Mouse (Mus musculus) spleen, postnatal 4 days (tissue): Measurements from ENCODE around the gene Pla2g15.
"Not testable (repeated sequence)": the region's sequence is repeated elsewhere in the genome, so short reads cannot be mapped to it uniquely, and the experiment has no call there.

Experiments
- DNase-seq, 2 experiments: peaks; one replicate each; pipeline ENCODE4 v3.0.0; 2022; ENCODE audit warnings: low spot score in 2 of 2

Gene Pla2g15

DNA sequence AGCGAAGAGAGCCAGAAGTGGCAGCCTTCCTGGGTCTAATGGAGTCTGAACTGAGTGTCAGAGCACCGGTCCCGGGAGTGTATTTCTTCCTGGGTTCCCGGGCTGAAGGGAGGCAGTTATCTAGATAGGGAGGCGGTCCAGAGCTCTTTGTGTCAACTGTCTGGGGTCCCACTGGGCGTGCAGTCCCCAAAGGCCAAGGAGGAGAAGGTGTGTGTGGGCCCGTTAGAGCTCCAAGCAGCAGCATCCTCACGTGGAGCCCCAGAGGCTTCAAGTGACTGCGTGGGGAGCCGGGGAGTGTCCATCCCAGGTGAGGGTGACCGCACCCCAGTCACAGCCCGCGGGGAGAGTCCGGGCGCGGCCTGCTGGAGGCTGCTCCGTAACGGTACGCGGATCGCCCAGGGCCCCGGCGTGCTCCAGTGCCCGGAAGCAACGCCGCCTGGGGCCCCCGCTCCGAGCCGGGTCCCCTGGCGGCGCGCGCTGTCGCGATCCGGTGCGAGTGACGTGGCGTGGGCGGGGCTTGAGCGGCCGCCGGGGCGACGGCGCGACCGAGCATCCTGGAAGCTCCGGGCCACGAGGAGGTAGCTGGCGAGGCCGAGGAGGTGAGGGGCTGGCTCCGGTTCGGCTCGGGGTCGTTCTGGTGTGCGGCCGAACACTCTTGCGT lies 18.3 kb downstream of the Pla2g15 start, which contains the start of gene Slc7a6:
Gene Slc7a6 (plus strand): TSS at position 502 of the 661 bp plus-strand sequence.
- DNase-seq = peak; percentile 81 to 93

DNA sequence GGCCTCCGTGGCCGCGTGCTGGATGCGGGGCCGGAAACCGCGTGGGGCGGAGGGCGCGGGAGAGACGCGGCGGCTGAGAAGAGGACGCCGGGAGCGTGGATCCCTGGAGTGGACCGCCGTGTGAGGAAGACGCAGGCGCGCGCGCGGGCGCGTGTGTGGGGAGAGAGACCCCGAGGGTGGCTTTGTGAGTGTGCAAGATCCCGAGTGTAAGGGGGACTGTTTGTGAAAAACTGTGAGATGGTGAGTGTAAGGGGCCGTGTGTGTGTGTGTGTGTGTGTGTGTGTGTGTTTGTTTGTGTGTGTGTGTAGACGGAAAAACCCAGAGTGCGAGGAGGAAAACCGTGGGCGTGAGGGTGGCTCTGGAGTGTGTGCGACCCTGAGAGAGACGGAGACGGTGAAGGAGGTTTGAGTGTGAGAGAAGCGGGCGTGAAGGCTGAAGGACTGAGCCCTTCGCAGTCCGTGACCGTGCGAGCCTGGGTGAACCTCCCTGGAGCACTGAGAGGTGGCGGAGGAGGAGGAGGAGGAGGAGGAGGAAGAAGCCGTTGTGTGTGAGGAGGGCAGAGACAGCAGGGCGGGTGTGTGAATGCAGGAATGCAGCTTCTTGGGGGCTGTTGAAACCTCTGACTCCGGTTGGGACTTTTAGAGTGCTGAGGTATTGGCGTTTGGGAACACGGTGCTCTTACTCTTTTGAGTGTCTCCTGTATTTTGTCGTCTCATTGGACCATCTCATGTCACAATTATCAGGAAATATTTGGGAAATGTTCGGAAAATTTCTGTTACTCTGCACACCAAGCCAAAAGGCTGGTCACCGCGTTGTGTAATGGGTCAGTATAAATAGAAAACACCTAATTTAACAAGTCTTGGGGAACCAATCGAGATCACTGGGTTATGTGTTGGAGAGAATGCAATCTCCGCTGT lies 19.1 kb downstream of the Pla2g15 start:
- DNase-seq = peak; percentile 28 to 74

DNA sequence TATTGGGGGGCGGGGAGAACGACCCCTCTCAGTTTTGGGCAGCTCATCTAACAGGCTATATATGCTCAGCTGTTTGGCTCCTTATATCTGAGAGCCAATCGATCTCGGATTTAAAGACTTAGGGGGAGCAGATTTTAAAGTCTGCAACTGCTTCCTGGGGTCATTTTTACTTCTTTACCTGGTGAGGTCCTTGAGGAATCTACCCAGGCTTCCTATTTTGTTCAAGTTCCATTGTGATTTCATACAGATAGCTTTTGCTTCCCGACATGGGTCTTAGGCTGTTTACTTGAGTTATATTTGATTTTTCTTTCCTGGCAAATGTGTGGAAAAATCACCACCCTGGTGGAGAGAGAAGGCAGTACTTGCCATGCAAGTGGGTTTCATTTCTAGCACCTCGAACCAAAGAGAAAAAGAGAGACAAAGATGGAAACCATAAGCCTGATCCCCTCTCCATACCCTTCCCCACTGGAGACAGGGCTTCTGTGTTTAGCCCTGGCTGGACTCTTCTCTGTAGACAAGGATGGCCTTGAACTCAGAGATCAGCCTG lies 19.8 kb downstream of the Pla2g15 start:
- no peak for DNase-seq

DNA sequence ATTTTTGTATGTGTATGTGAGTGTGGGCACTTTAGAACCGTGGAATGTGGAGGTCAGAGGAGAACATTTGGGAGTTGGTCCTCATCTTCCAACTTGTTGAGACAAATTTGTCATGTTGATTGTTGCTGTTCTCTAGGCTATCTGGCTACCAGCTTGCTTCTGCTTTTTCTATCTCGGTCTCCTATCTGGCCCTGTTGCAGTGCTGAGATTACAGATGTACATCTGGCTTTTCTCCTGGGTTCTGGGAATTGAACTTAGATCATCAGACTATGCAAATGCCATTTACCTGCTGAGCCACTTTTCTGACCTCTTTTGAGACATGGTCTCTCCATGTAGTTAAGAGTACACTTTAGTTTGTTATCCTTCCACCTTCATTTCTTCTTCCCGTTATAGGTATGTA lies 23.4 kb downstream of the Pla2g15 start:
- no peak for DNase-seq

DNA sequence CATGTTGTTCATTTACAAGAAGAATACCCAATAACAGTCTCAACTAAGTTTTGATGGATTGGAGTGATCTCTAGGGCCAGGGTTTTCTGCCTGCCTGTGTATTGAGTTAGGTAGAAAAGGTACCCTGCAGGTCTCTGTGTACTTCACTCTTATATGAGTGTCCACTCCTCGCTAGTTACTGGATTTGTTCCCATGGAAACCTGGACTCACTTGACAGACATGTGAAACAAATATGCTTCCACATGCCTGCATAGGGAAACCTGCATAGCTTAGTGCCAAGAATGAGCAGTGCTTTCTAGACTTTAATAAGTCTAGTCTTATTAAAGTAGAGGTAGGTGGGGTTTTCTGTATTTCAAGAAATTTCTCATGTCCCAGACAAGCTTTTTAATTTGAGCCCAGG lies 26.7 kb downstream of the Pla2g15 start:
- no peak for DNase-seq

DNA sequence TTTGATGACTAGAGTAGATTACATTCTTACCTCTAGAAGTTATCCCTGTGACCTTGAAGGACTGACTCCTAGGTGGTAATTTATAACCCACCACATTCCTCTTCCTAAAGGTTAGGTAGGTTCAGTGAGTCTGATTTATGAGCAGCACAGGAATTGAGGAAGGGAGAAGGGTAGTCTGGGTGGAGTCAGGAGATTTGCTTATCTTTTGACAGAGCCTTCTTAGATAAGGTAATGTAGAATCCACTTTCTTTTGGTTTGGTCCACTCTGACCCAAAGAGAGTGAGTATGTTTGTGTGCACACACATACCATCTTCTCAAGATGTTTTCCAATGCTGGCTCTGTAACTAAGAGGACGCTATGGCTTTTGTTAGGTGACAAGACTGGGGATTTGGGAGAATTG lies 27.4 kb downstream of the Pla2g15 start:
- DNase-seq = no peak

DNA sequence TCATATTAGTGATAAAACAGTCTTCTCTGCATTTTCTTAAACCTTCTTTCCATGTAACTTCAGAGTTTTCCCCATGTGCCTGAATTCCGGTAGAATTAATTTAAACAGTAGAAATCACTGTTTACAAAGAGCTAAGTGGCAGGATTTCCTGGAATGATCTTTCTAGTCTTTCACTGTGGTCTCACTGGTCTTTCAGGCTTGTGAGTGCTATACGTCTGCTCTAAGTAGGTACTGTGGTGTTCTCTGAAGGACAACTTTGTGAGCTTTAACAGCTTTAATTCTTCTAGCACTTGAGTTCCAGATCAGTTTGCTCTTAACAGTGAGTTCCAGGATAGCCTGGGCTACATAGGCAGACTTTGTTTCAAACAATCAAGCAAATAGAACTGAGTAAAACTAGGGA lies 28.2 kb downstream of the Pla2g15 start:
- DNase-seq = no peak

DNA sequence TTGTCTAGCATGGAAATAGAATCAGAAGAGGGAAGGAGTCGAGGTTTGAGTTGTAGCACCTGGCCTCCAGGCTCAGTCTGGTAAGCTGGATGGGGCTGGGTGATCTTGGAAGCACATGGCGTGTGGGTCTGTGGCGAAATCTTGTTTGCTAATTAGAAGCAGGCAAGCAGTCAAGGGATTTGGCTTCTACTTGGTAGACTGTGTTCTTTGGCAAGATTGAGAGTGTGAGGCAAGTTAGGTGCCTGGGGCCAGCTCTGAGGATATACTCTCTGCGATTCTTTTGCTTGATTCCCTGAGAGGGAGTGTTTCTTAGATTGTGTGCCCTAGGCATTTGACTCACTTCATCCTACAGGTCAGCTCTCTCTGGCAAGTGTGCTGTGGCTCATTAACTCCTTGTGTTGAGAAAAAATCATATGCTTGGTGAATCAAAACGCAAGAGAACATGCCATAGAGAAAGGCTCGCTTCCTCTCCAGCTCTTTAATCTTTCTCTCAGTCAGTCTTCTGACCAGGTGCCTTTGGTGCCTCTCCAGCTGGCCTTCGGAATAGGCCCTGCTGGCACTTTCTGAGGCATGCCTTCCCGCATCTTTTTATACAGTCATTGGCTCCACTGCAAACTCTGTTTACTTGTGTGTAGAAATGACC lies 35.5 kb downstream of the Pla2g15 start:
- DNase-seq = no peak

DNA sequence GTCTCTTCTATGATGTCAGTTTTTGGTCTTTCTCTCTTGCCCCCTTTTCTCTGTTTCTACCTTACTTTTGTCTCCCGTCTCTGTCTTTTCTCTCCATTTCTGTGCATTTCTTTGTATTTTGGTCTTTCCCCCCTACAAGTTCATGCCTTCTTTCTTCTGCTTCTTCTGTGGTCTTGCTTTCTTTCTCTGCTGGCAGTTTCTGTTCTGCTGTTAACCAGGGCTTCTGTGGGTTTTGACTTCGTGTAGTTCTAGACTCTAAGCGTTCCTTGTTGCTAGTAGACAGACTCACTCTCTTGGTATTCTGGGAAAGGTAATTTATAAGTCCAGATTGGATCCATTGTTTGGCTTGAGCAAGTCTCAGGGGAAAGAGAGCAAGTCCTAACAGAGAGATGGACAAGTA lies 36.2 kb downstream of the Pla2g15 start:
- DNase-seq = no peak

DNA sequence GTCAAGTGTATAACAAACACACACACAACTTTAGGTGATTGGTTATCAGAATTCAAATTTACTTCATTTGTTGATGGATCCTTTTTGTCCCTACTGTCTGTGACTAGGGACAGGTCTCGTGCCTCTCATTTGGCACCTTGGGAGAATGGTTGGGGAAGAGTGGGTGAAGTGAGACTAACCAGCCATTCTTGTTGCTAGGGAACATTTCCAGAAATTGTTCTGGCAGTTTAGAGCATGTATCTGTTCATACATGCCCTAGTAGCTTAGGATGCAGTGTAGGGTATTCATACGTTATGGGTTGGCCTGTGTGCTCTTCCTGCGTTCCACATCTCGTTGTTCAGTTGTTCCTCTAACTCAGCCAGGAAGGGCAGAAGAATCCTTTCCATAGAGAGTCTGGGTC lies 39.0 kb downstream of the Pla2g15 start:
- no peak for DNase-seq

DNA sequence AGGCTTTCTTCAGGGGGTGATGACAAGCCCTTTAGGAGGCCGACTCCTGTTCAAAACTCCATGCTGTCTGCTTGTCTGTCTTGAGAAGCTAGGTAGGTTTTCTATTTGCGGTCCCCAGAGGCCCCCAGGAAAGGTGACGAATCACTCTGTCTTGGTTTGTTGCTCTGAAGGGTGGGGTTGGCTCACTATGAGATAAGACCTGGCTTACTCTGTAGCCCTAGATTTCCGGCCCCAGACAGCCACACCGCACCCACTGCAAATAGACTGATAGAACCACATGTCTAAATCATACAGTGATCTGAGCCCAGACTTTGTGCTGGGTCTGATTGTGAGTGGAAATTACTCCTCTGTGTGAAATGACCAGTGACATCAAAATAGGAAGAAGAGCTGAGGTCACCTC lies 41.4 kb downstream of the Pla2g15 start:
- DNase-seq = no peak

DNA sequence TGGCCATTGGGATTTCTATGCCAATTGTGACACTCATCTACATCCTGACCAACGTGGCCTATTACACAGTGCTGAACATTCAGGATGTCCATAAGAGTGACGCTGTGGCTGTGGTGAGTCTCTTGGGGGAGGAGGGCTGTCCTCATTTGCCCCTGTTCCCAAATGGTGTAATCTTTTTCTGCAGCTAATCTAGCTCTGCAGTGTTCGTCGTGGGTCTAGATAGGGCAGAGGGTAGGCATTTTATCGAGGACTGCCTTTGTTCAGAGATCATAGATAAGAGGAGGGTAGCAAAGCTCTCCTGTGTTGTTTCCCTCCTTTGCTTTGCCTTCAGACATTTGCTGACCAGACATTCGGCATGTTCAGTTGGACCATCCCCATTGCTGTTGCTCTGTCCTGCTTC lies 43.0 kb downstream of the Pla2g15 start:
- DNase-seq = no peak

DNA sequence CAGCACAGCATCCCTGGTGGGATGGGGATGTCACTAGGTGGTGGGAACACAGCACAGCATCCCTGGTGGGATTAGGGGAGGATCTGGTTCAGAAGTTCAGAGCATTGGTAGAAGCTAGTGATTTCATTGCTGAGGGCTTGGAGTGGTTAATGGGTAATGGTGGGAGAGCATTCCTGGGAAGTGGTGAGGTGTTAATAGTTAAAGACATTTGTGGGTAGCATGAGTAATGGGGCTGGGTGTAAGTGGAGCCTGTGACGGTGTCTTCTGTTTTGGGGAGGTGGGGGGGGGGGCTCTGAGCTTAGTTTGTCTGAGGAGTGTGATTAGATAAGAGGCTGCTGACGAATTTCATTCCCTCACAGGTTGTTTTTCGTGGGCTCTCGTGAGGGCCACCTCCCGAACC lies 43.9 kb downstream of the Pla2g15 start:
- no peak for DNase-seq

DNA sequence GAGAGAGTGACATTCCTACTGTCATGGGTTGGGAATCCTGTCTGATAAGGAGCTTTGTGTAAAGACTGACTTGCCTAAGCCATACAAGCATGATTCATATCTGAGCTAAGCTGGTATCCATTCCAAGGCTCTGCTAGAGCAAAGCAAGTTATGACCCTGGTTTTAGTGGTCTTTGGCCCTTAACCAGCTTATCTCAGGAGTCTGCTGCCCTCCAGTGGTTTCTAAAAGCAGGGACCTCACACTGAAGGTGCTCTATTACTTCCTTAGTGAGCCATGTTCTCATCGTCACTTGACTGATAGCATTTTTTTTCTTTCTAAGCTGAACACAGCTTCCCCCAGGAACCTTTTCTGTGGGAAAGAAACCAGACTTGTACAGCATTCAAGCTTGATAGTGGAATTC lies 48.5 kb downstream of the Pla2g15 start:
- DNase-seq = no peak

DNA sequence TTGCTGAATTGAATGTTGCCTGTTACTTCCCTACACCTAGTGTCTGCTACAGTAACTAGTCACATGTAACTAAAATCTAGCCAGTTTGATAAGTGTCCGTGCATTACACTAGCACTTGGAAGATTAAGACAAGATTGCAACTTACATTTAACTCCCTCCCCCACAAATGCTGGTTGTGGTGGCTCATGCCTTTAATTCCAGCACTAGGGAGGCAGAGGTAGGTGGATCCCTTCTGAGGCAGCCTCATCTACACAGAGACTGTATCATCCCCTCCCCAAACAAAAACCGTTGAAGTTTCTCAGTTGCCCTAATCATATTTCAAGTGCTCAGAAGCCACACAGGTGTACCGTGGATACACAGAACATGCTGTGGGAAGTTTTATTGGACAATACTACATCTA lies 49.4 kb downstream of the Pla2g15 start:
- not testable (repeated sequence) for DNase-seq

DNA sequence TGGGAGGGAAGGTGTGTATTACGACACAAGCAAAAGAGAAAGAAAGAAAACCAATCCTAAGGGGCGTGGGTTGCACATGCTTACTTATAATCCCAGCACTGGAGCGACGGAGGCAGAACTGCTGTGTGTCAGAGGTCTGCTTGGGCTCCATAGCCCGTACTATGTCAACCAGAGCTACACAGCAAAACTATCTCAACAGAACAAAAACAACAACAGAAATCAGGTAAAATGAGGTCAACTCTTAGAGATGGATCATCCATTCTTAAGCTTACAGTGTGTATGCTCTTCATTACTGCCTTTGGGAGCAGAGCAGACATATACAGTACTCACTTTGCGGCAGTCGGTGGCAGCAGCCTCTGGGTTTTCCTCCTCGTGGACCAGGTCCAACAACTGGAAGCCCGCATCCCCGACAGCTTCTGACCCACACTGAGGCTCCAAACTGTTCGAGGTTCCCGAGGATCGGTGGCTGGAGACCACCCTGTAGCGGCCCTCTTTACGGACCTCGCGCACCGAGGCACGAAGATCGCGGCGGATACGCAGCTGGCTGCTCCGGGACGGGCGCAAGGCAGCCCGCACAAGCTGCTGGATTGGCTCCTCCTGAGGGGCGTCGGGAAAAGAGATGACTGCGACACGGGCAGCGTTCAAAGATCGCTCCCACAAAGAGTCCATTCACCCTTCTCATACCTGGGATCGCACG lies 60.0 kb downstream of the Pla2g15 start:
- peak in 1 of 2 experiments; percentile 80 for DNase-seq

DNA sequence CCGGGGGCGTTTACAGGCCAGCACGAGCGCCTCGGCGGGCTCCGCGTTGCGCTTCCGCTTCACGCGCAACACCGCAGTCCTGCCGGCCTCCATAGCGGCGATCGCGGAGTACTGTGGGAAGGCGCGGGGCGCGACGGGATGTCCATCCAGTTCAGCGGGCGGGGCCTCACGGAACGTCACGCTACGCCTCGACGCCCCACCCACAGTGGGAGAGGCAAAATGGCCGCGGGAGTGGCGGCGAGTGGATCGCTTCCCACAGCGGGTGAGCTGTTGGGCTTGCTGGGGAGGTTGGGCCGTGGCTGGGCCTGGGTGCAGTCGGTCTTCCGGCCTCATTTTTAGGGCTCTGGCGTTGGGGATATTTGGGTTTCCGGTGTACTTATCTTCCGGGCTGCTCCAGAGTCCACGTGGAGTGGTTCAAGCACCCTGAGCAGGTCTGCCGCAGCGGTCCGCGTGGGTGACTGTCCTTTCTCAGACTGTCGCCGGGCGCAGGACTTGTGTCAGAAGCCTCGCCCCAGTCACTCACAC lies 60.7 kb downstream of the Pla2g15 start, which contains the start of the genes Slc7a6os and Prmt7:
Gene Slc7a6os (minus strand): TSS at position 115 of the 525 bp plus-strand sequence.
Gene Prmt7 (plus strand): TSS at position 116 of the 525 bp plus-strand sequence.
- peak; percentile 94 to 97 for DNase-seq

DNA sequence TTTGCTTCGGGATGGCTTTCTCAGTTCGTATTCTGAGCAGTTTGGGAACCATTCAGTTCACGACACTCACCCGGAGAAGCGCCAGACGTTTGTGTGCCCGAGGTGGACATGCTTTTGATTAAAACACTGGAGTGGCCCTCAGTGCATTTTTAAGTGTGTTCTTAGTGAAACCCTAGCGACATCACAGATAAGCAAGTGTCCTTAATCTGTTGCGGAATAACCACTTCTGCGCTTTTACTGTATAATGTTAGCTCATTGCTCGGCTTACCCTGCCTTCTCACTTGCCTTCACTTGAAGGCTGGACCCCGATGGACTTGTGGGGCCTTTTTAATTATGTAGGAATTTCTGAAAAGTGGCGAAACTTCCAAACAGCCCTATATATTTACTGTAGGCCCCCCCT lies 61.2 kb downstream of the Pla2g15 start:
- DNase-seq = no peak

DNA sequence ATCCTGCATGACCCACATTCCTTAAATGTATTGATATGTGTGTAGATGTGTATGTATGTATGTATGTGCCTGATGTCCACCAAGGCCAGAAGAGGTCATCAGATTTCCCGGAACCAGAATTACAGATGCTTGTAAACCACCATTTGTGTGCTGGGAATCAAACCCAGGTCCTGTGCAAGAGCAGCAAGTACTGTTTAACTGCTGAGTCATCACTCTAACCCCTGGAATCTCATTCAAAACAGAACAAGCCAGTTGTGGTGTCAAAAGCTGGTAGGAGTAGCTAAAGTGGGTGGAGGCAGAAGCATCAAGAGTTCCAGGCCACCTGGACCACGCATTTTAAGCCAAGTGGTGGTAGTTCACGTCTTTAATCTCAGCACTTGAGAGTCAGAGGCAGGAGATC lies 63.8 kb downstream of the Pla2g15 start:
- DNase-seq = no peak
